Mouse (Mus musculus) layer of hippocampus, postnatal 36 days (tissue): ENCODE results near the gene Cd300lf. TPM values are rescaled to one million over a fixed set of nuclear protein-coding genes. Genes with fewer than 3 reads are reported as not detected.

Source experiments
- DNase-seq, 2 experiments: peaks; one replicate each; pipeline ENCODE4 v3.0.0; 2022
- total RNA-seq, 2 experiments: library from RNA; stranded (reverse); gene quantifications; 2 replicates each; pipeline ENCODE4 v1.2.3; 2021

The Cd300lf gene
- total RNA-seq, 2 experiments from 2014 or later = 0.22 to 0.58 TPM

DNA sequence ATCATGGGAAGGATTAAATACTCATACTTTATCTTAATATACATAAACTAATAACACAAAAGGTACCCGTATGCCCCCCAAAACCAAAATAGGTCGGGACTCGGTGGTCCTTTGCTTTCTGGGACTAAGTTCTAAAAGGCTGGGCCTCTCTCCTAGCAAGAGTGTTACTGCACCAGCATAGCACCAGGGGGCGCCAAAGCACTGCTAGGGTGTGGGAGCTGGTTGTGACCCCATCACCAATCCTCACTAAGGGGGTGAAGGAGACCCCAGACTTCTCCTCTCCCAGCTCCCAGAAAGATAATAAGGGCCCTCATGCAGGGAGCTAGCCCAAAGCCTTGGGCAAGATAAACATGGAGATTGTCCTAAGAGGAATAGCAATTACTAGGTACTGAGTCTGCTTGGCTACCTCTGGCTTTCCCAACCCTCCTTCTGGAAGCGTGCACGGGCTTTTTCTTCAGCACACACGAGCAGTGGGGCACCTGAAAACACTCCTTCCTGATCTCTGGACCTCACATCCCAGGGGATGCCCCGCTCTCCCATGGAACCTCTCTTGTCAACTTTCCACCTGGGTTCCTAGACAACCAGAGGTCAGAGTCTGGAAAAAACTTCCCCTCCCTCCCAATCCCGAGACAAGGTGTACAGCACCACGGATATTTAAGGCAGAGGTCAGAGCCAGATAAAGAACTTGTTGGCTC lies 27.2 kb upstream of the Cd300lf start:
- peak; percentile 53 to 62 for DNase-seq

DNA sequence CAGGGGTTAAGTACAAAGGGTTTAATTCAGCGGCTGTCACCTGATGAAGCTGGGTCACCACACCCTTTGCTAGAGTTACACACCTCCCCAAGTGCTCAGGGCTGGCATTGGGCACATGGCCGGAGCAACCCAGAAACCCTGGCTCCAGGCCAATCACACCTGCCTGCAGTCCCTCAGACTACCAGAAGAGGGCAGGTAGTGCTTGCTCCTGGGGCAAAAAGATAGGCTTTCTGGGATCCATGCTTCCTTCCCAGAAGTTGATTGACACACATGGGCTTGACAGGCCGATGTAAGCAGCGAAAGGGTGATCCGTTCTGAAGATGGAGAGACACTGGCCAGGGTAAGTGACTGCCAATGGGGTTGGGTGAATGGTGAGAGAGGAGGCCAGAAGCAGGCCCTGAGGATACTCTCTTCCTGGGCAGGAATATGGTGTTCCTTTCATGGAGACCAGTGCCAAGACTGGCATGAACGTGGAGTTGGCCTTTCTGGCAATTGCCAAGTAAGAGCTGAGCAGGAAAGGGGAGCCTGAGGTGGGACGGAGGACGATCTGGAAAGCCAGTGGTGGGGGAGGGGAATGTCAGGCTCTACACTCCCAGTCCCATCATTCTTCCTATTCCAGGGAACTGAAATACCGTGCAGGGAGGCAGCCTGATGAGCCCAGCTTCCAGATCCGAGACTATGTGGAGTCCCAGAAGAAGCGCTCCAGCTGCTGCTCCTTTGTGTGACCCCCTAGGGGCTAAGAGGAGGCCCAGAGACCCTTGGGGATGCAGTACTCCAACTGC lies 26.4 kb upstream of the Cd300lf start:
- DNase-seq = peak in 1 of 2 experiments; percentile 54

DNA sequence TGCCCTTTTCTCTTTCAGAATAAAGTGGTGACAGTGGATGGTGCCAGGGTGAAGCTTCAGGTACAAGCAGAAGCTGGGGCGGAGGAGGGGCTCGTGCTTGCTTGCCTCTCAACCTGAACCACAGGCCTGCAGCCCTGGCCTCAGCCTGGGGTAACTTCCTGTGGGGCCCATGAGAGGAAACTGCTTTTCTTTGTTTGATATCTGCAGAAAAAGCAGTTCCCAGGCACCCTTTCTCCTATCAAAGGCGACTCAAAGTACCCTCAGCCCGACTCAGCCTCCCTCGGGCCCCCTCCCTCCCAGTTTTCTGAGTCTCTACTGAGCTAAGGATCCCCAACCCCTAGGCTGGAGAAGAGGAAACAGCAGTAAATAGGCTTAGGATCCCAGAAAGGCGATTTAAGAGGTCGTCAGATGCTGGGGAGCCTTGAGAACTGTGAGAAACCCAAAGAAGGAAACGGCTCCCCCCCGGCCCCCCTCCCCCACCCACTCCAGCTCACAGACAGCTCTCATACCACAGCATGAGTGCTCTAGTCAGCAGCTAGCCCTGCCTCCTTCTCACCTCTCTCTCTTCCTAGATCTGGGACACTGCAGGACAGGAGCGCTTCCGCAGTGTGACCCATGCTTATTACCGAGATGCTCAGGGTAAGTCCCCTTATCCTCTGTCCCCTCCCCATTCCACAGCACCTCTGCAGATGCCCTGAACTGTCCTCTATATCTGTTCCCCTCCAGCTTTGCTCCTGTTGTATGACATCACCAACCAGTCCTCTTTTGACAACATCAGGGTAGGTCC lies 24.3 kb upstream of the Cd300lf start:
- no peak for DNase-seq

DNA sequence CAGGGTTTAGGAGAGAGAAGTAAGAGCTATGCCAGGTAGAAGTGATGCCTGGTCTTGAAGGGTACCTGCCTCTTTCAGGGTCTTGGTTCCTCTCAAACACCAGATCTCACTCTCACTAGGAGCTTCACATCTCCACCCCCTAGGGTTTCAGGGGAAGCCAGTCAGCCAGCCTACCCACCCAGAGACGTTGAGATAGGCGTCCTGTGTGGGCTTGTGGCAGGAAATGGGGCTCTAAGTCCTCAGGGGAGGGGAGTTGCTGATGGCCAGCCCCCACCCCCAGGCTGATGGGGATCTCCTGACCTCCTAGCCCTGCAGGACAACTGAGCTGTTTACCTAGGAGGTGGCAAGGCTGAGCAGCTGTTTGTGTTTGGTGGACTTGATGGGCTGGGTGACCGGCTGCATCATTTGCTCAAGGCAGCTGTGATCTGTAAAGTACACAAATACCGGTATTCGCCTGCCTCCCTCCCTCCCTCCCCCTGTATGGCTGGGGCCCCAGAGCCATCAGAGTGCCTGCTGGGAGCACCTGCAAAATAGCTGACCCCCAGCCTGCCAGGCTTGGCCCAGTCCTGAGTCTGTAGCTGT lies 21.4 kb upstream of the Cd300lf start:
- no peak for DNase-seq

DNA sequence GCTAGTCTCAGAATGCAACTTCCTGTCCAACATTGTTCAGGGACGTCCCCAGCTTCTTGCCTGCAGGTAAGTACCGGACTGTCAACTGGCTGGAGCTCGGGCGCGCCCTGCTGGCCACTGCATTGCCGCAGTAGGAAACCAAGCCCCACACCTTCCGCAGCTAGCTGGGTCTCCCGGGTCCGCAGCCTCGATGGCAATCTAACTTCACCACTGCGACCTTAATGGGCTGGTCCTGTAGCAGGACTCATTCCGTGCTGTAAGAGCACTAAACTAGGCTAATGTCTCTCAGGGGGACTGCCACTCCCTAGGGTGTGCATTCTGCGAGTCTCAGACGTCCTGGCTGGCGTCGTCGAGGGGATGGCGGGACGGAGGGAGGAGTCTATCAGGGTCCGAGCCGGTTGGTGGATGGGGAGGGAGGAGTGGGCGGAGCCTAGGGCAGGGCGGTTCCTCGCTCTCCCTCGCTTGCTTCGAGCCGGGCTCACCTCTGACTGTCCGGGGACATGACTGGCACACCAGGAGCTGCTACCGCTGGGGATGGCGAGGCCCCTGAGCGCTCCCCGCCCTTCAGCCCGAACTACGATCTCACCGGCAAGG lies 20.0 kb upstream of the Cd300lf start:
- peak; percentile 43 to 51 for DNase-seq

DNA sequence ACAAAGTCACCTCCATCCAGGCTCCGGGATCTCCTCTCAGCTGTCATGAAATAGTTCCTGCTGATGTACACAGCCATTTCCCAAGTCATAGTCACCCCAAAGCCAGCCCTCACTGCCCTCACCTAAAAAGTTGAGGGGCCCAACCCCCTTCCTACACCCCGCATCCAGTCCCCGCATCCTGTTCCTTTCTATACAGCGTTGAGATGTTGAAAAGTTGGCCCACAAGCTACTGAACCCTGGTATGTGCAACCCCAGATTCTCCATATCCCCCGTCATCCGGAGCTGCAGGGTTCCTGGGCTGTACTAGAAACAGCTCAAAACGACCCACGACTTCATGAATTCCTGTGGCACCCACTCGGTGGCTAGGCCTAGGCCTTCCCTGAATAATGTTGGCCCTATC lies 19.3 kb upstream of the Cd300lf start:
- no peak for DNase-seq

DNA sequence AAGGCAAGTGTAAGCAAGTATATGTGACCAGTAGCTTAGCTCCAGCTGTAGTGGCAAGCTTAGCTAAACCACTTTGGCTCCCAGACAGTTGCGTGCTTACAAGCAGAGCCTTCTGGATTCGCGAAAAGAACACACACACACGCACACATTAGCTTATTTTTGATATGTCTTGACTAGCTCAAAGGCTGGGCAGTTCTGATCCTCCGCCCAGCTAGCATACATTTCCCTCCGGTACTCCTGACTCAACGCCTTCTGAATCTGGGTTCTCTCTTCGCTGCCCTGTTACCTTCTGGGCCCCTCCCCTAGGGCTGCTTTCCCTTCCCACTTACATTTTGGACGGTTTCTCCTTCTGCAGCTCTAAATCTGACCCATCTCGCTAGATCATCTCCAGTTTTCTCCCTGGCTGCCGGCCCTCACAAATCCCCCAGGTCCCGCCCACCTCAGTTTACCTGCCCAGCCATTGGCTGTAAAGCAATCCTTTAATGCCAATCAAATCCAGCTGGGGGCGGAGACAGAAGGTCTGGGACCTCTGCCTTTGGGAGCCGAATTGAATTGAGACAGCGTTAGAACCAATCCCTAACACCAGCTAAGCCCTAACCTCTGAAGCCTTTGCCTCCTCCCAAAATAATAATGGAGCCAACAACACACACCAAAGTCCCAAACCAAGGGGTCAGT lies 18.1 kb upstream of the Cd300lf start:
- DNase-seq = no peak

DNA sequence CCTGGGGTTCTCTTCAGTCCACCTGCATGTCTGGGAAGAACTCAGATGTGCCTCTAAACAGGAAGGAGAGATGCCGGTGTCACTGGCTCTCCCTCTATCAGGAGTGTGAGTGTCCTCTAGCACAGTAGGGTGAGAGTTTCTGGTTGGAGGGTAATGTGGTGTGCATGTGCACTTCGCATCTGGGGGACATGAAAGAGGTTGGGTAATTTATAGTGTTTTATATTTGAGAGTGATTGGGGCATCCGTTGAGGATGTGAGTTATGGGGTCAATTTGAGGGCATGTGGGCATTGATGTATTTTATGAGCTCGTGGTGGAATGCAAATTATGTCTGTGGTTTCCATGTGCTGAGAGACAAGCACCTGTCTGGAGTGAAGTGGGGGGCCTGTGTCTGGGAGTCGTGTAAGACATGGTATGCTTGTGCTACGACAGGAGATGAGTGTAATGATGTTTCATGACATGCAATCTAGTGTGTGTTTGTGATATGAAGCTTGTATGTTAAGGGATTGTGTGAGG lies 17.0 kb upstream of the Cd300lf start:
- no peak for DNase-seq

DNA sequence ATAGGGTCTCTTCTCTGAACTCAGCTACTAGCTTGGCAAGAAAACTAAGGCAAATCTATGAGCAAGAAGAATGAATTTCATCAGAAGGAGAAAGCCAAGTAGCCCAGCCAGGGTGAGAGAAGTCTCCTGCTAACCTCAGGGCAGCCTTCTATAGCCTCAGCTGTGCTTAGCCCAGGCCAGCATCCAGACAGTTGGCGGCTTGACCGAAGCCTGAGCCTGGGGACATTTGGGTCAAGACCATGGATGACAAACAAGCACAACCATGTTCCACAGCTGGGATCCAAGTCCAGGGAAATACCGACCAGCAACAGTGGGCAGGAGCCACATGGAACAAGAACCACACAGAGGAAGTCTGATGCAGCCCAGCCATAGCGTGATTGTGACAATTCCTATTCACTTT lies 14.0 kb upstream of the Cd300lf start:
- DNase-seq = no peak

DNA sequence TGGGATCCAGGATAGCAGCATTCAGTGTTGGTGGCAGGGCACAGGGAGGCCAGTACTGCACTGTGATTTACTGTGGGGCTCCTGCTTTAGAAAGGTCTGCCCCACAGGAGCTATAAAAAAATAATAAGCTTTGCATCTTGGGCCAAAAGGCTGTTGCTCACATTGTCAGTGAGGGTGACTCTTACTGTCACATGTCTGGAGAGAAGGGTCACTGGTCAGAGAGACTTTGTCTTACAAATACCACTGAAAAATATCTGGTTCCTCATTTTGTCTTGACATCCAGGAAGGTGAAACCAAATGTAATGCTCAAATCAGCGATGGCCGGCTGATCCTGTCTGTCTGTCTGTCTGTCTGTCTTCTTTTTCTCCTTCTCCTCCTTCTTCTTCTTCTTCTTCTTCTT lies 8.2 kb upstream of the Cd300lf start:
- DNase-seq = no peak

DNA sequence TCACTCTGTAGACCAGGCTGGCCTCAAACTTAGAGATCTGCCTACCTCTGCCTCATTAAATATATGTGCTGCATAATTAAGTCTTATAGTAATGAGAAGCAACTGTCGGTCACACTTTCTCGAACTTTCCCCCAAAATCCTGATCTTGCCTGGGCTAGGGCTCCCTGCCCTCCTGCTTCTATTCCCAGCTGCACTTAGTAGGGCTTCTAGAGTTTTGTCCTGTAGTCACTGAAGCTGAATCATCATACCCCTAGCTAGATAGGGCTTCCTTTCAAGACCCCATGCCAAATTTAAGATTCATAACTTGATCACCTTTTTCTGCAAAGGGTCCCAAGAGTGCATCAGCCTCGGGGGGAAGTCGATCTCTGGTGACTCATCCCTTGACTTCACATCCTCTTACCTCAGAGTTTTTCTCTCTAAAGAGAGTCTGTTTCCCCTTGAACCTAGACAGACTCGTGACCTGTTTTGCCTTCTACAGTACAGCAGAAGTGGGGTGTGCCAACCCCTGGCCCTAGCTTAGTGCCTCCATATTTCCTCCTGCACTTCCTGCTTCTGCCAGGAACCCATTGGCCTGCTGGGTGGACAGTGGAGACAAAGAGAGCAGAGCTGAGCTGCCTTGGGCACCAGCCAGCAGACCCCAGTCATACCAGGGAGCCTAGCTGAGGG lies 4.9 kb upstream of the Cd300lf start:
- no peak for DNase-seq

DNA sequence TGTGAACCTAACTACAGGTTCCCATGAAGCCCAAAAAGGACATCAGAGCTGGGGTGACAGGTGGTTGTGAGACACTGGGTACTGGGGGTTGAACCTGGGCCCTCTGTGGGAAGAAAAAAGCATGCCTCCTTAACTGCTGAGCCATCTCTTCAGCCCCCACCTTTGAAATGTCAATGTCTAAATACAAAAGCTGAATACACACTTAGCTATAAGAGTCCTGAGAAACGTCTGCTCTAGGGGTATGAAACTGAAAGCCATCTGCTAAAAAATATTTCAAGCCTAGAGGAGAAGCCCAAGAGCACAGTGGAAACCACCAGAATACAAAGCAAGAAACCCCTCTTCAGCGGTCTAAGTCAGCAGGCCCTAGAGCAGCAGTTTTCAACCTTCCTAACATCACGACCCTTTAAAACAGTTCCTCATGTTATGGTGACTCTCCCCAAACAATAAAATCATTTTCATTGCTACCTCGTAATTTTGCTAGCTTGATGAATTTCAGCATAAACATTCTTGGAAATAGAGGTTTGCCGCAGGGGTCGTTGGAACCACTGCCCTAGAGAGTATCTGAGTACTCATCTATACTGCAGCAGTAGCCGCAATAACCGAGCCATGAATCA lies 1.9 kb downstream of the Cd300lf start:
- DNase-seq = no peak

DNA sequence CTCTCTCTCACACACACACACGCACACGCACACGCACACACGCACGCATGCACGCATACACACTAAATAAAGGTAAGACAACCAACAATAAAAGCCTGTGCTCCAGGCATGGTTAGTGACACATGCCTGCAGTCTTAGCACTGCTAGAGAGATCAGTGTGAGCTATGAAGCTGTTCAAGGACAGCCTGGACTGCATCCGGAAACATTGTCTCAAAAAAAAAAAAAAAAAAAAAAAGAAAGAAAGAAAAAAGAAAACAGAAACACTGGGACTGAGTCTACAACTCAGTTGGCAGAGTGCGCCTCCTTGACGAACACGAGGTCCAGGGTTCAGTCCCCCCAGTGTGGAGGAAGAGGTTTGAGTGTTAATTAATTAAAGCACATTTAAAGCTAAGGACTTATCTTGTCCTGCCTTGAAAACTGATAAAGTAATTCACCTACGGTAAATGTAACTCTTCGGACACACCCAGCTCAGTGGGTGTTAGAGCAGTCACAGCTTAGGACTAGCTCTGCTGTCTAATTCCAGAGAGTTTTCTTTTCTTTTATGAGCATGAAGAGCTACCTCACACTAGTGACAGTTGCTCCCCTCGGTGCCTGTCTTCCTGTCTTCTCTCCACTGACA lies 4.2 kb downstream of the Cd300lf start:
- DNase-seq = no peak

DNA sequence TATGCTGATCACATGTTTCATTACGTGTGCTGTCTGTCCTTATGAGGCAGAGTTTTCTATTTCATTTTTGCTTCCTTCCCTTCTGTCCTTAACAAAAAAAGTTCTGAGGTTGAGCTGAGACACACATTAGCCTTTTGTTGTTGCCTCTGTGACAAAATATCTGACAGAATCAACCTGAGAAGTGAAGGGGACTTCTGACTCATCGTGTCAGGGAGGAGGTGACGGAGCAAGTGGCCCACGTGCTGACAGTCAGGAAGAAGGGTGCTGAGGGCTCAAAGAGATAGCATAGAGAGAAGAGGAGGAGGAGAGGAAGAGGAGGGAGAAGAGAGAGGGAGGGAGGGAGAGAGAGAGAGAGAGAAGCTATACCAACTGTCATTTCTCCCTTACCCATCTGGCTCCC lies 5.3 kb downstream of the Cd300lf start:
- DNase-seq = no peak

DNA sequence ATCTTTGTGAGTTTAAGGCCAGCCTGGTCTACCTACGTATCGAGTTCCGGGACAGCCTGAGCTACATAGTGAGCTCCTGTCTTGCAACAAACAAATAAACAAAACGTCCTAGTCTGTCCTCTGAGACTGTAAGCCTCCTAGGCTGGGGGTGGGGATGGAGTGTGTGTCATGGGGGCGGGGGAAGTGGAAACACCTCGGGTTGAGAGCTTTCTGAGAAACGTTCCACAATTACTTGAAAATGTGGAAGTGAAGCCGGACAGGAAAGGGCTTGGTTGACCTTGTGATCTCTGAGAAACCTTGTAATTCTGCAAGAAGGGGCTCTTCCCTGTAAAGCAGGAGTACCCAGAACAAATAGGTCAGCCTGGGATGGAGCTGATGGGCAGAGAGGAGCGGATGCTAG lies 14.4 kb downstream of the Cd300lf start:
- DNase-seq = no peak

DNA sequence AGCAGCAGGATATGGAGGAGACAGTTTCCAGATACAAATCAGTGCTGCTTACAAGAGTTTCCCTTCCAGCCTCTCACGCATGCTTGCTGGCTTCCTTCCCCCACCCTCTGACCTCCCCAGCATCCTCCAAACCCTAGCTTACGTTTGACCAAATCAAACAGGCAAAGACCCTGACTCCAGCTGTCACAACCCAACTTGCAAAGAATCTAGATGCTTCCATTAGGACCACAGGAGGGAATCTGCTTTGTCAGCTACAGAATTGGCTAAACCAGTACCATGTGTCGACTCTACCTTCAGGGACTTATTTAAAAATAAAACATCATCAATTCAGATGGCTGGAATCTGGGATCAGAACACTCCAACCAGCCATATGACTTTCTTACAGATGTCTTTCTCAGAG lies 21.6 kb downstream of the Cd300lf start:
- DNase-seq = no peak

DNA sequence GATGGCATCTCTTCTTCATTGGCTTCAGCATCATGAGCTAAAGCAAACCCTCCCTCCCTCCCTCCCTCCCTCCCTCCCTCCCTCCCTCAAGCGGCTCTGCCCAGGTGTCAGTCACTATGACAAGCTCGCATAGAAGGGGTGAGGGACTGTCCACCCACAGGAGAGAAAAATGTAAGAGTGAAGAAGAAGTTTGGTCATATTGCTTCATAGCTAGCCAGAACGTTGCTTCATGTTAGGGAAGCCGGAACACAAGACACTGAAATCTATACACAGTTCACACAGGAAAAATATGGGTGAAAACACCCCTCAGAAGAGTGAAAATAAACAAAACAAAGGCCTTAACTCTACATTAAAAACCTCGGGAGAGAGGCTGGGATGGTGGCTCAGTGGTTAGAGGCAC lies 23.5 kb downstream of the Cd300lf start:
- DNase-seq = no peak

DNA sequence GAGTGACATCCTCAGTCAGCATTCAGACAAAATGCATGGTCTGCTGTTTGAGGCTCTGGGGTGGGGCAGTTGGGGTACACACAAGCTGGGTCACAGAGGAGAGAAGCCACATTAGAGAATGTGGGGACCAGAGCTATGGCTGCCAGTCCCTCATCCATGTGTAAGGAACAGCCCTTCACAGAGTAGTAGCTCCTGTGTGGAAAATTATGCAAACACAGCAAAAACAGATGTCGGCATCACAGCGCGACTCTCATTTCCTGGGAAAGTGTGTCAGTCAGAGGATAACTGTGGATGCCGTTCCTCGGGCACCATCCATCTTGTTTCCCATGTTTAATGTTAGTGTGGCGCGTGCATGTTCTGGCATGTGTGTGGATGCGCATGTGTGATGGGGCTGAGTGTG lies 25.6 kb downstream of the Cd300lf start:
- no peak for DNase-seq

DNA sequence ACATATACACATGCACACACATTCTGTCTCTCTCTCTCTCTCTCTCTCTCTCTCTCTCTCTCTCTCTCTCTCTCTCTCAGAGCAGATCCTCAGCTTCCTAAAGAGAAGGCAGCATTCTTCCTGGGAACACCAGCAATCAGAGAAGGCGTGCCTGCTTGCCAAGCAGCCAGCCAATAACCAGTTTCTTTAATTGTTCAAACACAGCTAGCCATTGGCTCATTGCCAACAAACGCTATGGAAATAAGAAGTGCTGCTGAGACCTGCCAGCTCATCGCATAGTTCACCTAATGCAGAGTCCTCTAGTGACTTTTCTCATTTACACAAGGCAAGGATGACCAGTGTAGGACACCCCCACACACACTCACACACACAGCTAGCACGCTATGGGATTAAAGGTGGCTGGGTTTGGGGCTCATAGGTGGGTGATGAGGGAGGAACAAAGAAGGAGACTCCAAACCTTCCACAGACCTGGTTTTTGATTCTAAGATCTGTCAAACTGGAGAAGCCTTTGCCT lies 26.3 kb downstream of the Cd300lf start:
- no peak for DNase-seq

DNA sequence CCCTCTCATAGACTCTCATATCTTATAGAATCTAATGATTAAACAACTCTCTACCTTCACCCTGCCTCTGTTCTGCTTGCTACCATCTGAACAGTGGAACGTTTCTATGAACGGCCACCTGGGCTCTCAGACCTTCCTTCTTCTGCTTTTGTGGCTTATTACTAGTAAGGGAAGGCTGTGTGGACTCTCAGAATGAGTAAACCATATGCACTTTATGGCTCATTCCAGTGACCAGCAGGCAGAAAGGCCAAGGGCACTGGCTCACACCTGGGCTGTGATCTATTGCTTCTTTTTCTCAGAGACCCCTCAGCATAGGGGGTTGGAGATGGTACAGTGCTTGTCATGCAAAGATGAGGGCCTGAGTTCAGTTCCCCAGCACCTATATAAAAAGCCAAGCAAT lies 27.2 kb downstream of the Cd300lf start:
- DNase-seq = no peak
